Mouse (Mus musculus): ENCODE measurements around the gene C130050O18Rik.

DNA sequence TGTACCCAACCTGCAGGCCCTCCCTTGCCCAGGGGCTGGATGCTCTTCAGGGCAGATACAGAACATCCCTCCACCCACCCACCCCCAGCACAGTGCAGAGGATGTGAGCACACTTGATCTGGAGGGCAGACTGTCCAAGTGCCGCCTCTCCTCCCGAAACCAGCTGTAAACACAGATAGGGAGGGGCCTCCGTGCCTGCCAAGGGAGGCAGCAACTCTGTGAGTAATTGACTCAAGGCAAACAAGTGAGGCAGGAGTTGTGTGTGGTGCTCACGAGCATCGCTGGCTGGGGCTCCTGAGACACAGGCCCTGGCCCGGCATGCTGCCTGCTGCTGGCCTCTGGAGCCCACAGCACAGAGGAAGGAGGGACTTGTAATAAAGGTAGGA, 15.4 kb upstream of the C130050O18Rik start:
- TF ChIP-seq EP300 (IDR thresholded peaks at IDR 0.05; ENCODE audit: insufficient read depth, low read depth, low read length): peak; percentile 87
- no peak for TF ChIP-seq CTCF (IDR thresholded peaks at IDR 0.05)
- TF ChIP-seq POLR2A (IDR thresholded peaks at IDR 0.05; ENCODE audit: insufficient read depth, low read depth, low read length): peak; percentile 71

Measured in heart, adult 2 months (tissue).